Mouse (Mus musculus): ENCODE measurements around the gene Snx27. TPM values are rescaled to one million over a fixed set of nuclear protein-coding genes. Genes with fewer than 3 reads are reported as not detected.

The Snx27 gene
- polyA plus RNA-seq, 1 experiment from 2014 or later = 95.0 TPM

DNA sequence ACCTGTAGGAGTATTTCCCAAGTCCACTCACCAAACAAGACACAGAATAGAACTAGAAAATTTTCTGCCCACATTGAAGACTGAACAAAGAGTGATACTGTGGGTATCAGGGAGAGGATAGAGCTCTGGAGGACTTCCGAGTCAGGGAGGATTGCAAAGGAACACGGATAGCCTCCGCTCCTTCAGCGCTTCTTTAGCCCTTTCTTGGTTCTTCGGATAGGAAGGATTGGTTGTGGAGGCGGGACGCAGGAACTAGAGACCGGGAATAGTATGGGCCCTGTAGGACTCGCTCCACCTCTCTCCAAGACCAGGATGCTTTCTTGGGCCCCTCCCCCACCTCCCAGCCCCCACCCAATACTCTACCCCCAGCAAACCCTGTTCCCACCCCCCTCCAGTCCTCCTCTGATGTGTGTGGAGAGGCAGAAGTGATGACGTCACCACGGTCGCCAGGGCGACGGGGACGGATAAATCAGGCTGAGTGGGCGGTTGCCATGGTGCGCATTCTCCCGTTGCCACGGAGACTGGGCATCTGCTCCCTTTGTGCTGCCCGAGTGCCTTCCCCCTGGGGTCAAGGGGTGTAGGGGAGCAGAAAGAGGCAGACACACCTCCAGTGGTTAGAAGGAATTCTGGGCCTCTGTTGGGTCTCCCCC lies 98.6 kb downstream of the Snx27 start:
- Histone ChIP-seq H3K9ac (ENCODE audit: low read depth, low read length) (no peak overlapping the region), H3K27ac (ENCODE audit: low read depth, low read length) (peak overlapping the region; percentile 72), H3K4me3 (ENCODE audit: low read length) (peak overlapping the region; percentile 11; the same call in 1 of the 2 replicates), H3K9me3 (ENCODE audit: control insufficient read depth, low read length) (no peaks in the 10 kb centered on the region), H3K4me1 (ENCODE audit: control insufficient read depth, insufficient read depth, low read depth, low read length) (peaks cover 68% of the 10 kb centered on the region), H3K36me3 (ENCODE audit: control insufficient read depth, insufficient read depth, low read length) (peaks cover 11% of the 10 kb centered on the region), H3K27me3 (replicated peaks; ENCODE audit: control insufficient read depth, insufficient read depth, low read length) (no peaks in the 10 kb centered on the region), H3K4me2 (ENCODE audit: low read length) (peak overlapping the region; percentile 51)
- 8% methylated on average over 20 of the region's 20 CpGs for WGBS
- ATAC-seq = peak; percentile 86

DNA sequence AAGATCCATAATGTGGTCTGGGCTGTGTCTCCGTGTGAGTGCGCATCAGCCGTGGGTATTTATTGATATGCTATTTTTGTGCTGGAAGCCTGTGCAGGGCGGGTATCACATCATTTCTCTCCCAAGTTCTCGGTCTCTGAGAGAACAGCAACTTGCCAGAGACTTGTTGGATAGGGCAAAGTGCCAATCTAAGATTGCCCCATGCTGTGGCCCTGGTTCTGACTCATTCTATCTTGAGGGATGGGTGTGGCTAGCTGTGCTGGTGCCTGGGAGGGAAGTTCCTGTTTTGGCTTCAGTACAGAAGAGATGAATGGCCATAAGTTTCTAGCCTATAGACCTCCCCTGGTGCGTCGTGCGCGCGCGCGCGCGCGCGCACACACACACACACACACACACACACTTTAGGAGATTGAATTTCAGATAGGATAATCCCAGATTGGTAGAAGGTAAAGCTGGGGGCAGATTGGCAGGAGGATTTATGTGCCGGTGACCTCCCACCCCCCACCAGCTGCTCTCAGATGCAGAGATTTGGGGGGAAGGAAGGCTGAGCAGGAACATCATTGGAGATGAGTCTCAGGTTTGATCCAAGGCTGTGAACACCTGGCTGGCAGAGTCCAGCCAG lies 99.6 kb downstream of the Snx27 start:
- no peak overlapping the region for H3K9ac ChIP-seq (ENCODE audit: low read depth, low read length)
- H3K4me3 ChIP-seq (ENCODE audit: low read length) = no peak overlapping the region
- H3K27me3 ChIP-seq (replicated peaks; ENCODE audit: control insufficient read depth, insufficient read depth, low read length) = no peaks in the 10 kb centered on the region
- peaks cover 68% of the 10 kb centered on the region for H3K4me1 ChIP-seq (ENCODE audit: control insufficient read depth, insufficient read depth, low read depth, low read length)
- no peak overlapping the region for H3K27ac ChIP-seq (ENCODE audit: low read depth, low read length)
- no peak for ATAC-seq
- WGBS = 83% methylated on average over 17 of the region's 17 CpGs
- H3K9me3 ChIP-seq (ENCODE audit: control insufficient read depth, low read length) = no peaks in the 10 kb centered on the region
- peaks cover 7% of the 10 kb centered on the region for H3K36me3 ChIP-seq (ENCODE audit: control insufficient read depth, insufficient read depth, low read length)
- no peak overlapping the region; the same call in 1 of the 2 replicates for H3K4me2 ChIP-seq (ENCODE audit: low read length)

DNA sequence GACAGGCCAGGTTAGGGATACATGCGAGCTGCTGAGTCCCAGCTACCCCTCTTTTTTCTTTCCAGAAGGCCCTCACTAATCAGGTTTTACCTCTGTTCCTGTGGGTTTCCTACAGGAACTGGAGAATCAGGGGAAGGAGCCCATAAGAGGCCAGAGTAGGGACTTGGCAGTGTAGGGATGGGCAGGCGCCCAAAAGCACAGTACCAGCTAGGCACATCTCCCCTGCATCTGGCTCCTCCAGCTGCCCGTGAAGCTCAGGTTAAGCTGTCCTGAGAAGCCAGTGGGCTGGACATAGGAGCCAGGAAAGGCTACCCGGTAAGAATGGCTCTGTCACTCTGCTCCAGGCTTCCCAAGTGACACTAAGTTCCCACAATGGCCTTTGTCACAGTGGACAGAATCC lies 101.1 kb downstream of the Snx27 start:
- Histone ChIP-seq H3K27ac (ENCODE audit: low read depth, low read length) (no peak overlapping the region), H3K4me1 (ENCODE audit: control insufficient read depth, insufficient read depth, low read depth, low read length) (peaks cover 69% of the 10 kb centered on the region), H3K4me3 (ENCODE audit: low read length) (no peak overlapping the region), H3K9me3 (ENCODE audit: control insufficient read depth, low read length) (no peaks in the 10 kb centered on the region), H3K9ac (ENCODE audit: low read depth, low read length) (peak overlapping the region; percentile 20; the same call in 1 of the 2 replicates), H3K4me2 (ENCODE audit: low read length) (no peak overlapping the region; the same call in 1 of the 2 replicates), H3K36me3 (ENCODE audit: control insufficient read depth, insufficient read depth, low read length) (no peaks in the 10 kb centered on the region; the same call in 1 of the 2 replicates), H3K27me3 (replicated peaks; ENCODE audit: control insufficient read depth, insufficient read depth, low read length) (no peaks in the 10 kb centered on the region)
- no peak for ATAC-seq
- WGBS = 67% methylated on average over 4 of the region's 4 CpGs

DNA sequence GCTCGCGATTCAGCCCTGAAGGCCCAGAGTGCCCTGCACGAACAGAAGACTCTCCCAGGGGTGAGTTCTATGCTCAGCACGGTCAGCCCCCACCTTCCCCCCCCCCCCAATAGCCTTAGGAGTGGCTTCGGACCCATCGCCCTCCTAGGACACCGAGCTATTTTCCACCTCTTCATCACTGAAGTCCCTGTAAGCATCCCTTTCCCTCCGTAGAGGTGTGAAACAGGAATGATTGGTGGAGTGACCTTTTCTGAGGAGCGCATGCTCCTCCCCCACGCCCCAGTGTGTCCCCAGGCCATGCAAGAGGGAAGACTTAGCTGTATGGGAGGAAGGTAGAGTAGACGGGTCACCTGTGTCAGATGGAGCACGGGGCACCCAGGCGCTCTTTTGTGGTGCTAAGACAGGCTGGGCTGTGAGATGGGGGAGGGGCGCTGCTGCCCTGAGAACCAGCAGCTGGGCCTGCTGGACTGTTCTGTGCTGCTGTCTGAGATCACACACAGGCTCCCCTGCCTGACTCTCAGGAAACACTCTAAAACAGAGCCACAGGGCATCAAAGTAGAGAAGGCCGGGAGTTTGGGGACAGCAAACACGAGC lies 102.1 kb downstream of the Snx27 start, which contains the start of gene Riiad1:
Riiad1 (minus strand) TSS at position 51 of the 594 bp plus-strand sequence.
- Histone ChIP-seq H3K9ac (ENCODE audit: low read depth, low read length) (peak within 1 kb of the TSS; percentile 90), H3K4me1 (ENCODE audit: control insufficient read depth, insufficient read depth, low read depth, low read length) (peaks cover 65% of the 10 kb centered on the region), H3K36me3 (ENCODE audit: control insufficient read depth, insufficient read depth, low read length) (no peaks in the 10 kb centered on the region; the same call in 1 of the 2 replicates), H3K4me3 (ENCODE audit: low read length) (peak within 1 kb of the TSS; percentile 67), H3K27me3 (replicated peaks; ENCODE audit: control insufficient read depth, insufficient read depth, low read length) (no peaks in the 10 kb centered on the region), H3K9me3 (ENCODE audit: control insufficient read depth, low read length) (no peaks in the 10 kb centered on the region), H3K4me2 (ENCODE audit: low read length) (peak within 1 kb of the TSS; percentile 87), H3K27ac (ENCODE audit: low read depth, low read length) (no peak within 1 kb of the TSS; the same call in 1 of the 2 replicates)
- no peak for ATAC-seq
- WGBS = 9% methylated on average over 16 of the region's 16 CpGs

DNA sequence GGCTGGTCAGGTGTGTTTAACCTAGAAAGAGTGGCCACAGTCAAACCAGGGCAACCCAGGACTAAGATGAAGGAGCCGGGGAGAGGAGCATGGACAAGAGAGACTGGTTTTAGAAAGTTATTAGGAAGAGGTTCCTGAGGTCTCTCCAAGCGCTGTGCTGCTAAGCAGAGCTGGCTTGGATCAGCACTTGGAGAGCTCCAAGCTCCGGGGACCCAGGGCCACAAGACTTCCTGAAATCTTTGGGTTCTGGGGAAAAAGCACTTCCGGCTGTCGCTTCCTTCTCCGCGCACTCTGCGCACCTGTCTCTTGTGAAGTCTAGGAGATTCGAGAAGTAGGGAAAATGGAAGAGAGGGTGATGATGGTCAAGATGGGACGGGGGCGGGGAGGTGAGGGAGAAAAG lies 103.0 kb downstream of the Snx27 start:
- H3K4me3 ChIP-seq (ENCODE audit: low read length) = peak overlapping the region; percentile 67
- H3K27ac ChIP-seq (ENCODE audit: low read depth, low read length) = no peak overlapping the region
- no peak for ATAC-seq
- H3K9me3 ChIP-seq (ENCODE audit: control insufficient read depth, low read length) = no peaks in the 10 kb centered on the region
- H3K27me3 ChIP-seq (replicated peaks; ENCODE audit: control insufficient read depth, insufficient read depth, low read length) = no peaks in the 10 kb centered on the region
- H3K36me3 ChIP-seq (ENCODE audit: control insufficient read depth, insufficient read depth, low read length) = no peaks in the 10 kb centered on the region; the same call in 1 of the 2 replicates
- 8% methylated on average over 11 of the region's 11 CpGs for WGBS
- H3K4me1 ChIP-seq (ENCODE audit: control insufficient read depth, insufficient read depth, low read depth, low read length) = peaks cover 57% of the 10 kb centered on the region
- H3K9ac ChIP-seq (ENCODE audit: low read depth, low read length) = peak overlapping the region; percentile 90
- H3K4me2 ChIP-seq (ENCODE audit: low read length) = peak overlapping the region; percentile 87

DNA sequence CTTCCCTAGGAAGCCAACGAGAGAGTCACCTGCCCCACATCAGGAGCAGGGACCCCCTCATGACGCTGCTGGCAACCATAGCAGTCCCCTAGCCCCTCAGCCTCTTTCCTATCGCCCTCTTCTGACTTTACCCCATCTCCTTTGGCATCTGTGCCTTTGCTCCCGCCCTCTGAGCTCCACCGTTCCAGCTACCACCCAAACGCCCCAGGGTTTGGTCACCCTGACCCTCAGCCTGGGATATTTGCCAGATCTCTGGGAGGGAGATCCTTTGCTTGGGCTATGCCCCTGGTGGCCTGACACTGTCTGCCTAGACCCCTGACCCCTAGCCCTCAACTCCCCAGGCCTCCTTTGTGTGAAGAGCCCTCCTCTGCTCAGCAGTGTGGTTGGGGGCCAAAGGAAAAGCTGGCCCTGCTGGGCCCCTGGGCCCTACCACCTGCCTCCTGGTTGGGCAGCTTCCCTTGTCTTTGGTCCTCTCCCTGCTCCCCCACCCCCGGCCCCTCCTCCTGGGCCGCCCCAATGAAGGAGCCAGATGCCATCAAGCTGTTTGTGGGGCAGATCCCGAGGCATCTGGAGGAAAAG lies 103.8 kb downstream of the Snx27 start:
- Histone ChIP-seq H3K4me1 (ENCODE audit: control insufficient read depth, insufficient read depth, low read depth, low read length) (peaks cover 50% of the 10 kb centered on the region), H3K36me3 (ENCODE audit: control insufficient read depth, insufficient read depth, low read length) (no peaks in the 10 kb centered on the region; the same call in 1 of the 2 replicates), H3K9ac (ENCODE audit: low read depth, low read length) (peak overlapping the region; percentile 90), H3K27me3 (replicated peaks; ENCODE audit: control insufficient read depth, insufficient read depth, low read length) (no peaks in the 10 kb centered on the region), H3K27ac (ENCODE audit: low read depth, low read length) (peak overlapping the region; percentile 90), H3K4me3 (ENCODE audit: low read length) (peak overlapping the region; percentile 67), H3K4me2 (ENCODE audit: low read length) (peak overlapping the region; percentile 87), H3K9me3 (ENCODE audit: control insufficient read depth, low read length) (no peaks in the 10 kb centered on the region)
- 6% methylated on average over 9 of the region's 9 CpGs for WGBS
- ATAC-seq = peak; percentile 58

DNA sequence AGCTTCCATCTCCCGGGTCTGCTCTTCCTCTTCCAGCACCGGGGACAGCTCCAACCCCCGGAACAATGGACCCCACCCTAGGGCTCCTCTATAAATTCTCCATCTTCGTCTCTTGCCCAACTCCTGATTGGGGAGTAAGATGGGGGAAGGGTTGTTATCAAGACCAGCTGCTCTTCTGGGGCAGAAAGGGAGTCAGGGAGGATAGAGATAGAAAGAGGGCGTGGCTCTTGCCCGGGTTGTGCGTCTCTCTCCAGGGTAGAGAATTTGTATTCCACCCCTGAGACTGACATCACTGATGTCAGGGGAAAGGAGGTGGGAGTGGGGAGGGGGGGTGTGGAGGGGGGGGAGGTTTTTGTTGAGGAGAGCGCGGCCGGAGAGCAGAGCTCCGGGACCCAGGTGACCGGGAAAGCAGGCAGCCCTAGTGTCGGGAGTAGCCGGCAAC lies 104.5 kb downstream of the Snx27 start, which contains the start of gene Celf3:
Celf3 (plus strand) TSS at position 315 of the 442 bp plus-strand sequence.
- H3K36me3 ChIP-seq (ENCODE audit: control insufficient read depth, insufficient read depth, low read length) = no peaks in the 10 kb centered on the region; the same call in 1 of the 2 replicates
- peak within 1 kb of the TSS; percentile 87 for H3K4me2 ChIP-seq (ENCODE audit: low read length)
- peaks cover 47% of the 10 kb centered on the region for H3K4me1 ChIP-seq (ENCODE audit: control insufficient read depth, insufficient read depth, low read depth, low read length)
- H3K27me3 ChIP-seq (replicated peaks; ENCODE audit: control insufficient read depth, insufficient read depth, low read length) = no peaks in the 10 kb centered on the region
- under 1% methylated on average over 14 of the region's 14 CpGs for WGBS
- ATAC-seq = peak; percentile 91
- no peaks in the 10 kb centered on the region for H3K9me3 ChIP-seq (ENCODE audit: control insufficient read depth, low read length)
- peak within 1 kb of the TSS; percentile 67 for H3K4me3 ChIP-seq (ENCODE audit: low read length)
- H3K9ac ChIP-seq (ENCODE audit: low read depth, low read length) = peak within 1 kb of the TSS; percentile 90
- H3K27ac ChIP-seq (ENCODE audit: low read depth, low read length) = peak within 1 kb of the TSS; percentile 90

DNA sequence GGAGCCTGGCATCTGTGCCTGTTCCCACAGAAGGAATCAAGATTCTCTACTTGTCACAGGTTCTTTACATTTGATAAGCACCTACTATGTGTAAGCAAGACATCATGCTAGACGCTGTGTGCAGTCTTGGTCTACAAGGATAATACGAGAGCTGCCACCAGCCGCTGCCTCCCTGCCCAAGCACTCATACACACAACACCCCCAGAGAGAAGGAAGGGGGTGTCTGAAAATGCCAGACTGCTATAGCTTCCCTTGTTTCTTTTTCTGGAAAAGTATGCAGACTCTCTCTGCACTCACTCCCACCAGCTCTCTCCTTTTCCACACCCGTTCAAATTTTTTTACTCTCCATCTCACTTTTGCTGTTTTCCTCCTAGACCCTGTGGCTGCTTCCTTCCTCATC lies 105.1 kb downstream of the Snx27 start:
- H3K9ac ChIP-seq (ENCODE audit: low read depth, low read length) = peak overlapping the region; percentile 90
- peak overlapping the region; percentile 90 for H3K27ac ChIP-seq (ENCODE audit: low read depth, low read length)
- peak overlapping the region; percentile 87 for H3K4me2 ChIP-seq (ENCODE audit: low read length)
- H3K4me3 ChIP-seq (ENCODE audit: low read length) = peak overlapping the region; percentile 67
- no peaks in the 10 kb centered on the region; the same call in 1 of the 2 replicates for H3K36me3 ChIP-seq (ENCODE audit: control insufficient read depth, insufficient read depth, low read length)
- H3K4me1 ChIP-seq (ENCODE audit: control insufficient read depth, insufficient read depth, low read depth, low read length) = peaks cover 45% of the 10 kb centered on the region
- 23% methylated on average over 4 of the region's 4 CpGs for WGBS
- no peaks in the 10 kb centered on the region for H3K27me3 ChIP-seq (replicated peaks; ENCODE audit: control insufficient read depth, insufficient read depth, low read length)
- peak; percentile 13 for ATAC-seq
- no peaks in the 10 kb centered on the region for H3K9me3 ChIP-seq (ENCODE audit: control insufficient read depth, low read length)

Measured in hindbrain, embryonic 16.5 days (tissue).